Mouse (Mus musculus) adrenal gland, postnatal 25 days (tissue): ENCODE measurements around the gene Adamts15. TPM values are rescaled to one million over a fixed set of nuclear protein-coding genes. Genes with fewer than 3 reads are reported as not detected.

Experiments used
- DNase-seq: peaks from one replicate; pipeline ENCODE4 v3.0.0; 2021; ENCODE audit warnings: mixed read lengths
- total RNA-seq: library from RNA; stranded (reverse); gene quantifications from 2 replicates; pipeline ENCODE4 v1.2.3, GENCODE M21; 2021

Adamts15 gene
- total RNA-seq, 1 experiment from 2014 or later = 4.6 TPM

DNA sequence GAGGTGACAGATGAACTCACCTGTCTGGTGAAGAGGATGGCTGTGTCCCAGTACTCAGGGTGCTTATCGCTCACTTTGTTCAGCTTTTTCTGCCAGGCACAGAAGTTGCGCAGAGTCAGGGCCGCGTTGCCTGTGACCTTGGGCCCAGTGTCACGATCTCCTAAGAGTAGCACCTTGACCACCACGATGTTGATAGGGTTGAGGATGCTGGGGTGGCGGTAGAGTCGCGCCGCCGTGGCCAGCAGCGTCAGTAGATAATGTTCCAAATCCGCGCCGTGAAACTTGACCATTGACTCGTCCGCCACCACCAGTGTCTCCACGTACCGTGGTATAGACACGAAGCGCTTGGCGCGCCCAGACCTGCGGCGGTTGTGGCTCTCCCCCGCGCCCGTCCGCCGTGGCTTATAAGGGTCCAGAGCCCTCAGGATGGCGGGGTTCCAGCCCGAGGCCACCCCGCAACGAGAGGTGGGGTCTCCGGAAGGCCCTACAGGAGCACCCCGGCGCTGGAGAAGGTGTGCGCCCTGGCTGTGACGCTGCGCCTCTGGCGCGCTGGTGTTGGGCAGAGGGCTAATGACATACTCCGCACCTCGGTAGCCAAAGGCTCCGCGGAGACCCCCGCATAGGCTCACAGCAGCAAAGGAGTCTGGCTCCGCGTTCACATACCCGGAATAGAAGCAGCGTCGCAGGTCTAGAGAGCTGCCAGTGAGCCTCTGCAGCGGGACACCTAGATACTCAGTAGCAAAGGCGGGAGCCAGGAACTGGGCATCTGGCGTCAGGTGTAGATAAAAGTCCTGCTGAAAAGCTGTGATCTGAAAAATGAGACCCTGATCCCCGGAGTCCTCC lies 770 bp downstream of the Adamts15 start:
- no peak for DNase-seq

DNA sequence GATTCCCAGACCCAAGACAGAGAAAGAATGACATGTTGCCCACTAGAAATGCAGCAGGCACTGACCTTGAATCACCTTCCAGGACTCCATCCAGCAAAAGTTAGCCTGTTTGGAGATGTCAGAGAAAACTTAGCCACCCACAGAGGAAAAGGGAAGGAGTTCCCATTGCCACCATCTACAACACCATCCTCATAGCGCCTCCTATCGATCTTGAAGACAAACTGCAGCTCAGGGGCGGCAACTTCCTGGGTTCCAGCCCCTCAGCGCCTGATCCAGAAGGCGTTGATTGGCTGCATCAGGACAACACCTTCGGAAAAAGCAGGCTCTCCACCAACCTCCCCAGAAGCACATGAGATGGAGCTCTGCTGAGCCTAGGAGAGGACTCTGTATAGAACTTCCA lies 1.5 kb downstream of the Adamts15 start:
- DNase-seq = no peak

DNA sequence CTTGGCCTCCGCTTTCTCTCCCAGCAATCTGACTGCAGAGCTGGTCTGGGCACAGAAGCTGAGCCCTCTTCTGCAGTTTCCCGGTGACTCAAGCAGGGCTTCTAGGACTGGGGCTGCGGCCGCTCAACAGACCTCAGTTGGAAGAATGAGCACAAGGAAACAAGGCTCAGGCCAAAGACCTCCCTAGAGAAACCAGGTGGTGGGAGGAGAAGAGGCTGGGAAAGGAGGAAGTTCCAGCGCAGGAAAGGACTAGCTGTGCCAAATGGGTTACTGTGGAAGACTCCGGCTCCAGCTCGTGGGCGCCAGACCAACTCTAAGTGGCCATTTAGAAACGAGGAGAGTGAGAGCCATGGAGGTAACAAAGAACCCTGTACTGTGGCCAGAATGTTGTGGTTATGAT lies 2.6 kb downstream of the Adamts15 start:
- DNase-seq = no peak

DNA sequence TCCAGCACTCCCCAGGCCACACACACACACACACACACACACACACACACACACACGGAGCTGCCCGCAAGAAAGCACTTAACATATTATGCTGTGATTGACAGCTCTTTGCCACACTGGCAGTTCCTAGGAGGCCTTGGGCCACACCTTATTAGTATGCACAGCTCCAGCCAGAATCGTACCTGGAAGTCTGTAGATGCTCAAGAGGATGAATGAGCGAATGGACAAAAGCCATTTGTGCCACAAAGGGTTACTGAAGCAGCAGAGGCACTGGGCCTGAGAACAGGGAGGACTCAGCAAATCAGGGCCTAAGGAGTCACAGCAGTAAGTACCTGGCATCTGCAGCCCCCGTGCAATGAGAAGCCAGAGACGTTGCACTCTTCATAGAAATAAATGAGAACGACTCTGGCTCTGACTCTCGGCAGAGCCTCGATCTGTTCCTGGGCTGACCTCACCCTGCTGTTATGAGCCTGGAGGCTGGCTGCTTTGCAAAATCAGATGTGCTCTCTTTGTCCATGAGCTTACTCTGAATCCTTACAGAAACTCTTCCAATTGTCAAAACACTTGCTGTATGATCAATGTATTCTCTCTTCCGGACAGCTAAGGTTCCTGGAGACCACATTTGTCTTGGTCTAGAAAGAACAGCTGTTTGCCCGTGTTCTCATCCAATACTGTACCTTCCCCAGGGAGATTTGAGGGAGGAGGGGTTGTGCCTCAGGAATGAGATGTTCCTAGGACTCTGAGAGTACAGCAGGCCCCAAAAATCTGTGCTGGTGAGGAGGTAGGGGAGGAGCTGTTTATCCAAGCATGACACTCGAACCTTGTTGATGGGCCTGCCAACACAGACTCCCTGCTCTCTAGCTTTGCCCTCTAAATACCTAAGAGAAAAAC lies 3.5 kb downstream of the Adamts15 start:
- DNase-seq = no peak

DNA sequence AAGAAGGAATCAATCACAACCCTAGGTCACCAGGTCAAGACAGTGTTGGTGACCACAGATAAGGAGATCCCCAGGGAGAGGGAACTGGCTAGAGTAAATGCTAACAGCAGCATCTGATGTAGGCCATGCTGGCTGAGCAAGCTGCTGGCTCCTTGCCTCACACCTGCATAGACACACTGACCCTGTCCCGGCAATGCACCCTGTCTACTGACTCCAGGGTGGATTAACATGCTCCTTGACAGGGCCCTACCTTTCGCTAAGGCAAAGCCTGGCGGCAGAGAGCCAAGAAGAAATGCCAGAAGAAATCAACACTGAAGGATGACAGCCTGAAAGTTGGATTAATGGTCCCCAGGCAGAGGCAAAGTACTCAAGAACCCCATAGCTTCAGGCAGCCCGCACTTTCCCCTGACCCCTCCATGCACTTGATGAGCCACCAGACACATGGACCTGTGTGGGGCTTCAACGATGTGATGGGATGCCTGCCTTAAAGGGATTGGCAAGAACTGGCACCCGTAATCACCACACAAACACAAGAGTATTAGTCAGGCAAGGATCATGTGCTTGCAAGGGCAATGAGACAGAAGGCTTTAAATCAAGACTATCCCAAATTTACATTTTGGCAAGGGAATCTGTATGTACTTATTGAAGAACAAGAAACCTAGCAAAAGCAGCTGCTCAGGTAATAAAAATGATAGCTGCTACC lies 5.8 kb downstream of the Adamts15 start:
- DNase-seq = no peak

DNA sequence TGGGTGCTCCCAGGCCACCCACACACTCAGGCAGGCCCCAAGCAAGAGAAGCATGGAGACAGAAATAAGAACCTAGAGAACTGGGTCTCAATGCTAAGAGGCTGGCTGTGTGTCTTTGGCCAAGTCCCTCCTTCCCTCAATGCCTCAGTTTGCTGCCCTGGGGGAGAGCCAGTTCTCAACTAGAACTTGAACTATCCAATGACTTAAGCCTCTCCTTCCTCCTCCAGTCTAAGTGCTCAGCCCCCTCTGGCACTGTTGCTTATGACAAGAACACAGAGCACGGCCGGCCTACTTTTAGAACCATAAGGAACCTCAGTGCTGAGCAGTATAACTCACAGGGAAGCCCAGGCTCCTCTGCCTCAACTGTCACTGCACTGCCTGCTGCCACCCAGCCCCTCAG lies 8.0 kb downstream of the Adamts15 start:
- no peak for DNase-seq

DNA sequence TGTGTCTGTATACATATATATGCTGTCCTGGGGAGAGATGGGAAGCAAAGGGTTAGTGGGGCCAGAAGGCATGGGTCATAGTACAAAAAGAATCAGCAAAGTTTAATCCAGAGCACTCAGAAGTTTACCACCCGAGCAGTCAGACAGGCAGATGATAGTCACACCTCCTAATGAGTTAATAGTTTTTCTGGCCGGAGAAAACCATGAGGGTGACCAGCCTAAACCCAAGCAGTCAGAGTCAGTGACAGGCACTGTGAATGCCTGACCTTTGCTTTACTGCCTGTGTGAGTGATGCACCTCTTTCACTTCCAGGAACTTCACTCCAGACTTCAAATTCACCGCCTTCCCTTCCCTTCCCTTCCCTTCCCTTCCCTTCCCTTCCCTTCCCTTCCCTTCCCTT lies 8.8 kb downstream of the Adamts15 start:
- no peak for DNase-seq

DNA sequence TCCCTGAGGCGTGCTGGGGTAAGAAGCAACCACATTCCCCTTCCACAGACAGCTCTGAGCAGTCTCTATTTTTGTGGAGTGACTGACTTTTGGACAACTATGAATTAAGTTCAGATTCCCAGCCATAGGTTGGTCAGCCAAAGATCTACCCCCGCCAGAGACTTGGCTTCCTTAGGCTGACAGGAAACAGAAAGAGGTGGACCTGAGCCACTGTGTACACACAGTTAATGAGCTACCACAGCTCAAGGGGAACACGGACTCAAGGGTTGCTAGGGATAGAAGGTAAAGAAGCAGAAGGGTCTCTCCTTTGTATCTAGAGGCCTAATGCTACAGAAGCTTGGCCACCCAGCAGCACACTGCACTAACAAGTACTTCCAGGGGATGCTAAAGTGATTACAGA lies 10.1 kb downstream of the Adamts15 start:
- no peak for DNase-seq

DNA sequence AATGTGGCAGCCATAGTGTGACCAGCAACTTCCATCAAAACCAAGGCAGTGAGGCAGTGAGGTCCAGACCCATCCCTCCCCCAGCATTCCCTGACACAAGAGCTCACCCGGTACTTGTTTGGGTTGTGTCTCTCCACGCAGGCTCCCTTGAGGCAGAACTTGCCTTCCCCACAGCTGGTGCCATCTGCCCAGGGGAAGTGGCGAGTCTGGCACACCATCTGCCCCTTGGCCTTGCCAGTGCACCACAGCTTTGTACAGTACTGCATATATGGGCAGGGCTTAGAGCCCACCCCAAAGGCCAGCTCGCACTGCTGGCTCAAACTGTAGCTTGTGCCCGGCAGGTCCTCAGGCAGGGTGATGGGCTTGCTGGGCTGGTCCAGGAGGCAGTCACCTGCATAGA lies 11.8 kb downstream of the Adamts15 start:
- DNase-seq = no peak

DNA sequence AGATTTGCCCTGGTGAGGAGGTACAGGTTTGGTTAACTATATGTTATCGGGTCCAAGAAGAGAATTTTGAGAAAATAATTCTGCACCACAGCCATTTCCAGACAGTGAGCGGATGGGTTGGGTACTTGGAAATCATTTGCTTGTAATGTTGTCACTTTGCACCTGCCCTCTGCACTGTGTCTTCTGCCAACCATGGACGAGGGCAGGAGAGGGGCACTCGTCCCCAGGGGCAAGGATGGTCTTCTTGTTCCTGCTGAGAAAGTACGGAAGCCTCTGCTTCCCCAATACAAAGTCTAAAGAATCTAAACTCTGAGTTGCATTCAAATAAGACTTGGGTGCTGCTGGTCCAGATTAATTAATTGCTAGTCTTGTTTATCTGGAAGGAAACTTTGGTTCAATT lies 13.3 kb downstream of the Adamts15 start:
- DNase-seq = no peak

DNA sequence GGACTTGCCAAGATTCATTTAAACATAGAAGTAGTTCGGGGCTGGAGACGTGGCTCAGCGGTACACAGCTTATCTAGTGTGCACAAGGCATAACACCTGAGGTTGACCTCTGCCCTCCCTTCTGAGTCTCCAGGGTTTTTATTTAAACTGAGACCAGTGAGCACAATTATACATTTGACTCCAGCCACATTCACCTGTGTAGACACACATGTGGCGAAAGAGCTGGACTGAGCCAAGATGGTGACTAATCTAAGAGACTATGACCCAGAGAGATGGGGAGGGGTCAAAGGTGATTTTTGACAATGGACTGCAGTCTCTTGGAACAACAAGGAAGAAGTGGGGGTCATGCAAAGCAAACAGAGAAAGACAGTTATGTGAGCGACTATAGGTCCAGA lies 14.0 kb downstream of the Adamts15 start:
- DNase-seq = no peak

DNA sequence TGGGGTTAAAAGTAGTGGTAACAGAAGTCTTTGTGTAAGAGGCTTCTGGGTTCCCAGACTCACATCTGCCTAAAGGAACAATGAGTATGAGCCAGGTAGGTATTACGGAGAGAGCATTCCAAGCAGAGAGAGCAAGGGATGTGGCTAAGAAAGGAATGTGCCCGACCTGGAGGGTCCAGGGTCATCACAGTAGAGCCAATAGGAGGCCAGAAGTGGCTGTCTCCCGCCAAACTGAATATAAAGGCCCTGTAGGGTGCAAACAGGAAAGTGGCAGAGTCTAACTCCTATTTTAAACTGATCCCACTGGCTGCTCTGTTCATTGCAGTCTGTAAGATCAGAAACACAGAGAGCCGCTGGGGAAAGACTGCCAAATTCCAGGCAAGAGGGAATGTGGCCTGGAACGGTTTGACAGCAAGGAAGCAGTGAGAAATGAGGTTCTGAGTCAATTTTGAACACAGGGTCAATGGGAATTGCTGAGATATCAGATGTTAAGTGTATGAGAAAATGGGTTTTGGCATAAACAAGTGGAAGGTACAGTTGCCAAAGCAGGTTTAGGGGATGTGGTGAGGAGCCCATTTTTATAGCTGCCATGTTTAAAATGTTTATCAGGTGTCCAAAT lies 14.5 kb downstream of the Adamts15 start:
- DNase-seq = no peak

DNA sequence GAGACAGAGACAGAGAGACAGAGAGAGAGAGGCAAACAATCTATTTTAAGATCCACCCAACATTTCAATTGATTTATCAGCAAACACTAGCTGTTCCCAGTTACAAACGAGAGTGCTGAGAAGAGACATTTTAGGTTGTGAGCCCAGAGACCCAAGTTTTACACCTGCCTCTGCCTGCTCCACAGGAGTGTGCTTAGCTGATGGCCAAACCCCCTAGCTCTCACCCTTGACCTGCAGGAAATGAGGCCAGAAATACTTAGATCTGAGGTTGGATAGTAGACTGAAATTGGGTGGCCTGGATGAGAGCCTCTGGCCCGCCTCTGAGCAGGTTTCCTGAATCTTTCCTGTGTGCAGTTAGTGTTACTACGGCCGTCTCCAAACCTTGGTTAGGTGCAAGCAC lies 15.8 kb downstream of the Adamts15 start:
- DNase-seq = no peak

DNA sequence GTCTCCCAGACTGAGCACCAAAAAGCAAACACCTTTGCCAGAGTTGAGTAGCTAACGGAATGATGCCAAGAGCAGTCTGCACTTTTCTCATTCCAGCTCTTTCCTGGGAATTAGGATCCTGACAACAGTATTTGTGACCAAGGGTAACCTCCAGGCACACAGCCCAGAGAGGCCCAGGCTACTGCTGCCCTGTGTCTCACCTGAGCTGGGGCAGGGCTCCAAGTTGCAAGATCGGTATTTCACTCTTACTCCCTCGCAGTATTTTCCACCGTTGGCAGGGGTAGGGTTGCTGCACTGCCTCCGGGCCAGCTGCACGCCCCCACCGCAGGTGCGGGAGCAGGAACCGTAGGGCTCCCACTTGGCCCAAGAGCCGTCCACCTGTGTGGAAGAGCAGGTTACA lies 16.4 kb downstream of the Adamts15 start:
- no peak for DNase-seq

DNA sequence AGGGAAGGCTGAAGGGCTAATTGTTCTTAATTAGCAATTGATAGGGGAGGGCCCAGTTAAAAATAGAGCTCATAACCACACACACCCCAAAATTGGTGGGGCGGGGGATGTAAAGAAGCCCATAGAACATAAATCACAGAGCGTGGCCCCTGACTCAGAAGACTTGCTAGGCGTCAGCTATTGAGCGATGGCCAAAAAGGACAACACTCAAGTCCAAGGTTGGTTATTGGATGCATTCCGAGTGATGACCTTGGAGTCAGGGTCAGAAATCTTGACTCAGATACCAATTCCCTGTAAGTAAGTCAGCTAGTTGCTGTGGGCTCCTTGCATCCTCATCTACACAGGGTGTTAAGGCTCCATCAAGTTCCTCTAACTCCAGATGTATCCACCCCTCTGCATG lies 19.0 kb downstream of the Adamts15 start:
- peak; percentile 35 for DNase-seq

DNA sequence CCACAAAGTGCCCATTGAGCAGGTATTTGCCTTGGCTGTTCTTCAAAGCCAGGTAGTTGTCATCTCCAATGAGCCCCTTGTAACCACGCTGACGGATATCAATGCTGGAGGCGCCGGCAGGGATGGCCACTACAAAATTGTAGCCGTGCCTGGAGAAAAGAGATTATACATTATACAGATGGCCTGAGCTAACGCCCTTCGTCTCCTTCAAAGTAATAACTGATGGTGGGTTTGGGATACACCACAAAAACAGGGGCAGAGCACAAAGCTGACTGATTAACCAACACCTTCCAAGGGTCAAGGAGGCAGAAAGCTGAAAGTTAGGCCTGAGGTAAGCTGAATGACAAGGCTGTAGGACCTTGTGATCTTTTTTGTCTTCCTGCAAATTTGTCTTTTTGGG lies 19.6 kb downstream of the Adamts15 start:
- DNase-seq = no peak

DNA sequence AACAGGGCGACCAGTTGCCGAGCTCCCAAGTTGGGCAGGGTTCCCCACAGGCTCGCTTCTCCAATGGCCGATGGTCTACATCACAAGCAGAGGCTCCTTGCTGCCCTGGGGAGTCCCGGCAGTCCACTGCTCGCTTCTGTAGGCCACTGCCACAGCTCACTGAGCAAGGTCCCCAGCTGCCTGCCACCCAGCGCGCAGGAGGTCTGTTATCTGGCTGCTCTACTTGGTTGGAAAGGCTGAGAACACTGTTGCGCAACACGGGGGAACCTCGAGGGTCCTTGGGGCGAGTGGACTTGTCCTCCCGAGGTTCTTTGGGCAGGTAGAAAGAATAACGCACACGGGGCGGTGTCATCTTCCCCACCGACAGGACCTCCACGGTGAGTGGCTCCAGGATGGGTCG lies 20.1 kb downstream of the Adamts15 start:
- DNase-seq = no peak

DNA sequence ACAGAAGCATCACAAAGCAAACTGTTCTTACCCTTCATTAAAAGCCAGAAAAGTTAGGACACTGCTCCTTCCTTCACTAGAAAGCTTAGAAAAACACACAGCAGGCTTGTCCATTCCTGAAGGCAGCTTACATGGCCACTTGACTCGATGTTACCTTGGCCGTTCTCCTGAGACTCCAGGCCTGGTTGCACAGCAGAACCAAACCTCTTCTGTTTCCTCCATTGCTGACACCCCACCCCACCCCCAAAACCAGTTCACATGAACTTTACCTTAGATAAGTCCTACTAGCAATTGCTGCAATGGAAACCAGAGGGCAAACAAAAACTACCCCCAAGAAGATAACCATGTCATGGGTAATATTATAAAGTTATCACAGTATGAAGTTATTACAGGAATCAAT lies 25.1 kb downstream of the Adamts15 start:
- no peak for DNase-seq

DNA sequence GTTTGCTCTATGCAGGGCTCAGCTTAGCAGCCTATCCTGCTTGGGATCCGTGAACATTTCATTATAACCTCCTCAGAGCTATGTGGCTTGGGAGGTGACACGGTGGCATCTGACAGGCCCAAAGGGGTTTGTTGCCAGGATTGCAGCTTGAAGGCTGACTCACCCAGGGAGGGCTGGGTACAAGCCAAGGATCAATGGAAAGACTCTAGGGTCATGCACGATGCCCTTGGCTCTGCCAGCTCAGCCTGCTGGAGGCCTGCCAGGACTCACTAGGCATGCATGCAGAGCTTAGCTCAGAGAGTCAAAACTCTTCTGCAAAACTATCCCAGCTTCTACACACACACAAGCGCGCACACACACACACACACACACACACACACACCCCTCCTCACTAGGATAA lies 25.5 kb downstream of the Adamts15 start:
- peak; percentile 99 for DNase-seq

DNA sequence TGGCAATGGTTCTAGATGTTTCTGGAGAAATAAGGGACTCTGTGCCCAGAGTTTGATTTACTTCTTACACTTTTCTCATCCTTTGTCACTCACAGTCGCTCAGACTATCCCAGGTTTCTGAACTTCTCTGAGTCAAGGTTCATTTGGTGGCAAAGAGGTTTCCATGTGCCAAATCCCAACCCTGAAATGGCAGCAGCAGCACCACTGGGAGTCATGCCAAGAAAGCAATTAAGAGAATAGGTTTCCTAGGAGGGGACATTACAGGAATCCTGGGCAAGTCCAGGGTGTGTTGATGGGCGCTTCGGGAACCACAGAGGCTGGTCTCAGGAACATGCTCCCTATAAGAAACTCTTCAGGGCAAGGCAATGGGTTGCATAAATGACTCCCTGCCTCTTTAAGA lies 26.6 kb downstream of the Adamts15 start:
- DNase-seq = no peak

DNA sequence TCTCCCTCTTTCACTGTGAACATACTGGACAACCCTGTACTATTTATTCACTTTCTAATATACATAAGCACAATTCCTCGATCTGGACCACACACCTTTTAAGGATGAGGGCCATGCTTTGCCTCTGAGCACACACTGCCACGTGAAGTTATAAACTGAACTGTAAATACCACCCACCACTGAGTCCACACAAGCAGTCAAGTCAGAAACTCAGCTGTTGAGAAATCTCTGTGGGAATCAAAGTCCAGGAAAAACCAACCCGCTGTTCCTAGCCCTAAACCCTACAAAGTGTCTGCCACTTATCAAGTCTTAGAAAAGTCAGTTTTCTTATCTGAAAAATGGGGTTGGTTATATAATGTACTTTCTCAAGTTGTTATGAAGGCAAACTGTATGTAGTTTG lies 36.0 kb downstream of the Adamts15 start:
- DNase-seq = no peak

DNA sequence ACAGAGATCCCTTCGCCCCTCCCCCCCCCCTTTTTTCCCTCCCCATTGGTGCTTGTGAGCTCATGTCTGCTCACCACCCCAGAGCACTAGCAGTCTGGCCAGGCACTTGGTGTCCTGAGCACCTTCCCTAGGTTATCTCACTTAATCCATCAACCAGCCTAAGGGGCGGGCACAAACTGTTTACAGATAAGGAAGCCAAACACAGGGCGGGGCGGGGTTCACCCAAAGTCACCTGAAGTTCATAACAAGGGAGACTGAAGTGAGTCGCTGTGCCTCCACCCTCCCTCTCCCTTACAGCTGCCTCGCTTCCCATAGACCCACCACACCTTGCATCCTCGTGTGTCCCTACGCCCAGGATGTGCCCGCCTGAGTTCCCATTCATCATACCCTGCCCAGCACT lies 41.7 kb downstream of the Adamts15 start:
- no peak for DNase-seq

DNA sequence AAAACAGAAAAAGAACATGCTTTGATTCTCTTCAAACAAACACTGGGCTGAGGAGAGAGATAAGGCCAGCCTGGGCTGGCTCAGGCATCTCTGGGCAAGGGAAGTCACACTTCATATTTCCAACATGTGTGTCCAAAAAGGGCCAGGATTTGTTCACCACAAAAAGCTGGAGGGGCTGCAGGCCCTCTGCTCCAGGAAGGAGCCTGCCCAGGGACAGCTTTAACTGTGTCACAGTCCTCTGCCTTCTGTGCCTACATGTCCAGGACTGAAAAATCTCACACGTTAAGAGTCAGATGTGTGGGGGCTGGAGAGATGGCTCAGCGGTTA lies 42.3 kb downstream of the Adamts15 start:
- no peak for DNase-seq
